Mouse (Mus musculus): ENCODE data around the gene Nkx2-9. TPM values are rescaled to one million over a fixed set of nuclear protein-coding genes. Genes with fewer than 3 reads are reported as not detected.

Gene Nkx2-9
- not detected for polyA plus RNA-seq (2017; shearing (Covaris generic))

GRCm38 (mm10) chr12:56612761-56613437 lies at the start of gene Nkx2-9:
Gene Nkx2-9 (minus strand): TSS chr12:56613284.

Other genes with a start within 250 kb of the Nkx2-9 start
- not detected for gene Nkx2-1, start 76.4 kb downstream of the Nkx2-9 start, polyA plus RNA-seq (2017; shearing (Covaris generic))
- gene Pax9, start 78.5 kb upstream of the Nkx2-9 start, polyA plus RNA-seq (2017; shearing (Covaris generic)), result not detected